Mouse (Mus musculus) adrenal gland, adult 8-10 months (tissue): Measurements from ENCODE around the gene R3hdm2. TPM values are rescaled to one million over a fixed set of nuclear protein-coding genes. Genes with fewer than 3 reads are reported as not detected.

Experiments used
- DNase-seq: peaks from one replicate; pipeline ENCODE4 v3.0.0; 2022
- total RNA-seq, 4 experiments: library from RNA; stranded (reverse); gene quantifications; 2 replicates each; pipeline ENCODE4 v1.2.4; 2022

R3hdm2 gene
- total RNA-seq, 4 experiments from 2014 or later: 116 to 158 (median 131) TPM

DNA sequence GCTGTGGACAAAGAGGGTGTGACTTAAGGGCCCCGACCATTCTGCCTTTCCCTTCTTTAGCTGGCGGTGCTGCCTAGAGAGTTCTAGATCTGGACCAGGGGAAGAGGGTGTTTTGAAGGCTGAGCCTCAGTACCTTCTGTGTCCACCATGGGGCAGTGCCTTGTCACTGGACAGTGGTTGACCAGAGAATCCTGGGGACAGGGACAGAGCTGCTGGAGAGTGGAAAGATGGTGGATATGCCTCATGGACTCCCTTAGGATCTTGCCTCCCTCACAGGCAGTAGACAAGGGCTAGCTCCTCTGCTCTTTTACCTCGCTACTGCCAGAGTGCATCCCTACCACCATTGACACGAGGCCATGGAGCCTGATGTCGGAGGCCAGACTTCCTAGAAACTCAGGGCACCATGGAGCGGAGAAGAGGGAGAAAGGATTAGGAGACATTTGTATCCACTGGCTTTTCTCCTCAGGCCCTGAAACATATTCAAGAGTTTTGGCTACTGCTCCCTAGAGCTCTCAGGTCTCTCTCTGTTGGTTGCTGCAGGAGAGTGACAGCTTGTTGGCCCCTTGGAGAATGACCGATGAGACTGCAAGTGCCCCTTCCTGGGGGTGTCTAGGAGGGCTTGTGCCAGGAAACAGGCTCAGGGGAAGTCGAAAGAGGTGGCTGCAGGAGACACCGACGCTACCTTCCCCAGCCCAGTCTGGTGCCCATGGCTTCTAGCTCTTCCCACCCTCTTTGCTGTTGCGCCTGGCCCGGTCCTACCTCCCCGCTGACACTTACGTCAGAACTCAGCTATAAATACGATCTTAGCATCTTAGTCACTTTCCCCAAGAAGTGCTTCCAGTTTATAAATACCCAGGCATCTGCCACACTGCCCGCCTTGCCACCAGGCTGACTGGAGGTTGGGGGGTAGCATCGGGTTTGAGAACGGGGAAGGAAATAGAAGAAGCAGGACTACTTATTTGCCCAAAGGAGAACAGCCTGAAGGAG lies 25.9 kb upstream of the R3hdm2 start, which contains the start of gene Inhbe:
Gene Inhbe (minus strand): TSS at position 503 of the 987 bp plus-strand sequence.
- no peak for DNase-seq

GRCm38 (mm10) chr10:127355336-127355735 lies 24.8 kb upstream of the R3hdm2 start:
- no peak for DNase-seq

- no peak for DNase-seq
Measured at GRCm38 (mm10) chr10:127360714-127361113, 19.4 kb upstream of the R3hdm2 start.

- no peak for DNase-seq
Measured at GRCm38 (mm10) chr10:127367116-127367515, 13.0 kb upstream of the R3hdm2 start.

GRCm38 (mm10) chr10:127368273-127368672 lies 11.9 kb upstream of the R3hdm2 start:
- DNase-seq: no peak

- no peak for DNase-seq
Measured at GRCm38 (mm10) chr10:127369834-127370820, 10.0 kb upstream of the R3hdm2 start, which contains the start of gene Inhbc. Gene Inhbc, minus strand, starts transcription at chr10:127370431.

DNA sequence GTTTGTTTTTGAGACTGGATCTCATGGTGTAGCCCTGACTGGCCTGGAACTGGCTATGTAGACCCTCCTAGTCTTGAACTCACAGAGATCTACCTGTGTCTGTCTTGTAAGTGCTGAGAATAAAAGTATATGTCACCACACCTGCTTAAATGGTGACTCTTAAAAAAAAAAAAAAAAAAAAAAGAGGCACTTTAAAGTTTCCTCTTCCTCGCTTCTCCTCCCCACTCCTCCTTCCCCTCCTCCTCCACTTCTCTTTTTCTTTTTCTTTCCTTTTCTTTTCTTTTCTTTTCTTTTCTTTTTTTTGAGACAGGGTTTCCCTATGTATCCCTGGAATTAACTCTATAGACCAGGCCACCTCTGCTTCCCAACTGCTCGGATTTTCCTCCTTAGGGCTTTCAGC lies 9.1 kb upstream of the R3hdm2 start:
- no peak for DNase-seq

- DNase-seq: no peak
Measured at GRCm38 (mm10) chr10:127377700-127378099, 2.4 kb upstream of the R3hdm2 start.

- no peak for DNase-seq
Measured at GRCm38 (mm10) chr10:127379654-127380053, 473 bp upstream of the R3hdm2 start.

DNA sequence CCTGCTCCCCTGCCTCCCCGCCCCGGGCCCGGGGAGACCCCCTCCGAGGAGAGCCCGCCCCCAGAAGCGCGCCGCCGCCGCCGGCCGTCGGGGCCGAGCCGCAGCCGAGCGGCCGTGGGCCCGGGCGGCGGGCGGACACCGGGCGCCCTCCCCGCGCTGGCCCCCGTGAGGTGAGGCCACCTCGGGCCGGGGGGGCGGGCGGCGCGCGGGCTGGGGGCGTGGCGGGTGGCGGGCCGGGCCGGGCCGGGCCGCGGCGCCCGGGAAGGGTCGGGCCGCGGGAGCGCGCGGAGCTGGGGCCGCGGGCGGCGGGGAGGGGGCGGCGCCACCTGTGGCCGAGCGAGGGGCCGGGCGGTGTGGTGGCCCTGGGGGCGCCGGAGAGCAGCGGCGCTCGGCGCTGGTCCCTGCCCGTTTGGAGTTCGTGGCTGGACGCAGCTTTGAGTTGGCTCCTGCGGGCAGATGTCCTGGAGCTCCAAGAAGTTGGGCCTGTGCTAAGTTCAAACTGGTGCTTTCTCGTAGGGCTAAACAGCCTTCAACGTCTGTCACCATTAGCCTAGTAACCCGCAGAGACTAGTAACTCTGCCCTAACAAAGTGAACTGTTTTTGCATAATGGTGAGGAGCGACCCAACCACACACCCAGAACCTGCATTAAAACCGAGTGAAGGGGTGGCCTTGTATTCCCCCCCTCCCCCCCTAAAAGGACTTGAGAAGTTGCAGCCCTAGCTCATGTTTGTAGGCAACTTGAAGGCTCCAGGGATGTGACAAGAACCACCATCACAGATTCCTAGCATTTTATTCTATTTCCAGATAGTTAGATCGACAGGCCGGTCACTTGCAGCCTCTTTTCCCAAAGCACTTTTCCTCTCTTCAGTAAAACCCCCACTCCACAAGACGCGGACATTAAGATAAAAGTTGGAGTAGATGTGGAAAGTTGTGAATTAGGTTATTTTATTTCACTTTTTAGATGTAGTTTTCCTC lies 928 bp downstream of the R3hdm2 start:
- peak; percentile 36 for DNase-seq

DNA sequence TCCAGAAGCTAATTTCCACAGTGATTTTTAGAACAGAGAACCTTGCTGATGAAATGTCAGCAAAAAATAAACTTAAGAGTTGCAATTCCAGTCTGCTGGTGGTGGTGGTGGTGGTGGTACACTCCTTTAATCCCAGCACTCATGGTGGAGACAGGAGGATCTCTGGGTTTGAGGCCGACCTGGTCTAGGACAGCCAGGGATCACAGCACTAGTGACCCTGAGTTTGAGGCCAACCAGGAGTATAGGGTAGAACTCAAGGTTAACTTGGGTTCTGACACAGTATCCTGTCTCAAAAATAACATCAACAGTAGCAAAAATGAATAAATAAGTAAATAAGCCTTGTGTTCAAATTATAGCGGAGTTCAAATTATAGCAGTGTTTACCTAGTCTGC lies 1.6 kb downstream of the R3hdm2 start:
- no peak for DNase-seq

DNA sequence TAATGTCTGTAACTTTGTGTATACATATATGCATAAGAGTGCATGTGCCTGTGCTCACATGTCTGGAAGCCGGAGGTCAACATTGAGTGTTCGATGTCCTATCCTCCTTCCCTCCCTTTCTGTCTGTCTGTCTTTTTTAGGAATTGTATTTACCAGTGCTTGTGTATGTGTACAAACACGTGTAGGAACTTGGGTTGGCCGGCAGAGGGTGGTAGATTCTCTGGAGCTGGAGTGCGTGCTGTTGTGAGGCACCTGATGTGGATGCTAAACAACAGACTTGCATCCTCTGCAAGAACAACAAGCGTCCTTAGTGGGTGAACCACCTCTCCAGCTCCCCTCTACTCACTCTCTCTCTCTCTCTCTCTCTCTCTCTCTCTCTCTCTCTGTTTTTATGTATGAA lies 11.6 kb downstream of the R3hdm2 start:
- DNase-seq: no peak

DNA sequence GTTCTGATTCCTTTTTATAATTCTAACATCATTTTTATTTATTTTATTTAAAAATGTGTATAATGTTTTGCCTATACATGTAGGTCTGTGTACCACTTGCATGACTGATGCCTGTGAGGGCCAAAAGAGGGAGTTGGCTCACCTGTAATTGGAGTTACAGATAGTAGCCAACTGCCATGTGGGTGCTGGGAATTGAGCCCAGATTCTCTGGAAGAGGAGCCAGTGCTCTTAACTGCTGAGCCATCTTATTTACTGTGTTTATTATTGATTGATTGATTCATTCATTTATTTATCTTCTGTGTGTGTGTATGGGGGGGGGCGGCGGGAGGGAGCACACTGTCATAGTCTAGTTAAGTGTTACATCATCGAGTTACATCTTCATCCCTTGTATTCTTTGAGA lies 24.6 kb downstream of the R3hdm2 start:
- DNase-seq: no peak

DNA sequence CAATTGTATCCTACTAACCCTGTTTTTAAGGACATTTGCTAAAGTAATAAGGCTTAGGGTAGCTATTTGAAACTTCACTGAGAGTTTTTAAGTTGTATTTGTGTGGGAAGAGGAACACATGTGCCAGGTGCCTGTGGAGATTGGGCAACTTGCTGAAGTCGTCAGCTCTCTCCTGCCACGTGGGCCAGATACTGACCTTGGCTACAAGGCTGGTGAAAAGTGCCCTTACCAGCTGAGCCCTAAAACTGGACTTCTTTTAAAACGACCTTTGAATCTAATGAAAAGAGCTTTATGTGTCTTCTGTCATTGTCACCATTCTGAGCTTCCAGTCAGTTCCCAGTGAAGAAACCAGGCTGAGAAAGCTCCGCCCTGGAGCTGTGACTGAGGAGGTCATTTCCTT lies 27.3 kb downstream of the R3hdm2 start:
- peak; percentile 71 for DNase-seq

DNA sequence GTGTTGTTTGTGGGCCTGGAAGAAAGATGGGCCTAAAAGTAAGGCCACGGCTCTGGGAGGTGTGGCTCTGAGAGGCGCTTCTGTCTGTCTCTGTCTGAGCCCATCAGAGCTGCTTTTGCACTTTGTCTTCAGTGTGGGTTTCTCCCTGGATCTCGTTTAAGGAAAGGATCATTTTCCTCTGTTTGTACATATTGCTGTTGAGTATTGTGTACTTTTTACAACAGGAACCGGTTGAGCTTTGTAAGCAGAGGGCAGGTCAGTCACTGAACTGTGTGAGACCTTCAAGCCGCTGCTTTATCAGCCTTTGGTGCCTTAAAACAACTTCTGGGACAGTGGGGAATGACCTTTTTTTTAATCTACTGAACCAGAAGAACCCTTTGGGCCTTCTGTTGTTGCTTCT lies 32.0 kb downstream of the R3hdm2 start:
- no peak for DNase-seq

GRCm38 (mm10) chr10:127412776-127413175 lies 32.6 kb downstream of the R3hdm2 start:
- no peak for DNase-seq

GRCm38 (mm10) chr10:127413585-127413984 lies 33.5 kb downstream of the R3hdm2 start:
- no peak for DNase-seq

DNA sequence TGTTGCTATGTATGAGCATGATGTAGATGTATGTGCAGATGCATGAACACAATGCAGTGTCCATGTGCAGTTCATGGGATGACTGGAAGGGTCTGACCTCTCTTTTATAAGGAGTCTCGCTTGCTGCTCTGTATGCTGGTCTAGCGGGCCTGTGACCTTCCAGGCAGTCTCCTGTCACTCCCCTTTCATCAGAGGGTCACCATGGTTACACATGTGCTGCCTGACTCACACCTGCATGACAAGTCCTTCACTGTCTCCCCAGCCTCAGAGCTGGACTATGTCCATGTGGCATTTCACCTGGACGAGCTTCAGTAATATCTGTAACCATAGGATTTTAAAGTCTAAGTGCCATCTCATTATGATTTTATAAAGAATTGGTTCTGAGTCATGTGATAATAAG lies 34.0 kb downstream of the R3hdm2 start:
- DNase-seq: peak; percentile 42

DNA sequence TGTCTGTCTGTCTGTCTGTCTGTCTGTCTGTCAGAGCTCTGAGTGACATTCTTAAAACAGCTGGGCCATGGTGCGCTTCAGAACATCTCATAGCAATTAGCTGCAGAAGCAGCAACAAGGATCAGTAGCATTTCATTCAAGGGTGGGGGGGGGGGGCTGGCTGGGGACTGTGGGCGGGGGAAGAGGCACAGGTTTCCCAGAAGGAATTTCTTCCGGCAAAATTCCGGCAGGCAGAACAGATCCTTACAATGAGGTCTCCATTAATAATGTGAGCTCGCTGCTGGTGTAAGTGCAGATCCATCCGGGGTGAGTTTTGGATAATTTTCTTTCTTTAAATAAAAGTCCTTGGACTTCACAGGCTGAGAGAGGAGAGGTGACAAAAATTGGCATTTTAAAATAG lies 40.0 kb downstream of the R3hdm2 start:
- no peak for DNase-seq

GRCm38 (mm10) chr10:127420676-127421353 lies 40.7 kb downstream of the R3hdm2 start:
- DNase-seq: no peak

GRCm38 (mm10) chr10:127422047-127422446 lies 41.9 kb downstream of the R3hdm2 start:
- peak; percentile 63 for DNase-seq
